Mouse (Mus musculus) E14TG2a.4 (cell line): ENCODE results near the gene Kiss1r.

Experiments used
- CTCF ChIP-seq: conservative IDR thresholded peaks from 2 replicates; pipeline ENCODE4 v1.5.1; 2014; ENCODE audit warnings: low read length
- NANOG ChIP-seq: IDR thresholded peaks from 2 replicates; pipeline ENCODE4 v1.6.1; 2014; ENCODE audit warnings: borderline replicate concordance, low read length, mixed read lengths
- POU5F1 ChIP-seq: IDR thresholded peaks from 2 replicates; pipeline ENCODE4 v1.6.1; 2014; ENCODE audit warnings: low read length, borderline replicate concordance

GRCm38 (mm10) chr10:79918231-79919078 lies 1.7 kb downstream of the Kiss1r start:
- TF ChIP-seq CTCF (no peak), POU5F1 (no peak), NANOG (no peak)
